Mouse (Mus musculus): Measurements from ENCODE around the gene Fam20b.
"Not testable (repeated sequence)": the region's sequence is repeated elsewhere in the genome, so short reads cannot be mapped to it uniquely, and the experiment has no call there.

Fam20b gene

GRCm38 (mm10) chr1:156672720-156673475, 46.0 kb downstream of the Fam20b start:
- in situ Hi-C loops (cut with MboI, MseI): loop anchor here (5.0 kb wide), 1 partner anchor 36 kb away; no protein-coding TSS in a partner anchor

- in situ Hi-C loops (cut with MboI, MseI): loop anchor here (5.0 kb wide), 1 partner anchor 35 kb away; no protein-coding TSS in a partner anchor
Measured at GRCm38 (mm10) chr1:156671921-156672320, 47.0 kb downstream of the Fam20b start.

GRCm38 (mm10) chr1:156669208-156669983, 49.5 kb downstream of the Fam20b start:
- in situ Hi-C loops (cut with MboI, MseI): no loop called here

GRCm38 (mm10) chr1:156668602-156669001, 50.3 kb downstream of the Fam20b start:
- in situ Hi-C loops (cut with MboI, MseI): no loop called here

- in situ Hi-C loops (cut with MboI, MseI): no loop called here
Measured at GRCm38 (mm10) chr1:156667141-156667926, 51.6 kb downstream of the Fam20b start.

GRCm38 (mm10) chr1:156665777-156666176, 53.1 kb downstream of the Fam20b start:
- in situ Hi-C loops (cut with MboI, MseI): no loop called here

GRCm38 (mm10) chr1:156660660-156661236, 58.1 kb downstream of the Fam20b start:
- in situ Hi-C loops (cut with MboI, MseI): not testable (repeated sequence)

- in situ Hi-C loops (cut with MboI, MseI): loop anchor here (10.0 kb wide), 1 partner anchor 545 kb away; no protein-coding TSS in a partner anchor
Measured at GRCm38 (mm10) chr1:156659906-156660659, 58.8 kb downstream of the Fam20b start.

- in situ Hi-C loops (cut with MboI, MseI): loop anchor here (10.0 kb wide), 1 partner anchor 544 kb away; no protein-coding TSS in a partner anchor
Measured at GRCm38 (mm10) chr1:156658676-156659075, 60.2 kb downstream of the Fam20b start.

GRCm38 (mm10) chr1:156657523-156657922, 61.4 kb downstream of the Fam20b start:
- in situ Hi-C loops (cut with MboI, MseI): loop anchor here (10.0 kb wide), 1 partner anchor 543 kb away; no protein-coding TSS in a partner anchor

- in situ Hi-C loops (cut with MboI, MseI): loop anchor here (10.0 kb wide), 1 partner anchor 540 kb away; no protein-coding TSS in a partner anchor
Measured at GRCm38 (mm10) chr1:156654735-156655530, 64.0 kb downstream of the Fam20b start.

- in situ Hi-C loops (cut with MboI, MseI): loop anchor here (10.0 kb wide), 1 partner anchor 538 kb away; no protein-coding TSS in a partner anchor
Measured at GRCm38 (mm10) chr1:156652189-156652822, 66.6 kb downstream of the Fam20b start.

- in situ Hi-C loops (cut with MboI, MseI): loop anchor here (10.0 kb wide), 1 partner anchor 536 kb away; no protein-coding TSS in a partner anchor
Measured at GRCm38 (mm10) chr1:156650631-156651030, 68.3 kb downstream of the Fam20b start.

- in situ Hi-C loops (cut with MboI, MseI): no loop called here
Measured at GRCm38 (mm10) chr1:156648705-156649104, 70.2 kb downstream of the Fam20b start.

GRCm38 (mm10) chr1:156645971-156646370, 72.9 kb downstream of the Fam20b start:
- in situ Hi-C loops (cut with MboI, MseI): no loop called here

GRCm38 (mm10) chr1:156644780-156645523, 73.9 kb downstream of the Fam20b start:
- in situ Hi-C loops (cut with MboI, MseI): no loop called here

GRCm38 (mm10) chr1:156644061-156644460, 74.8 kb downstream of the Fam20b start:
- in situ Hi-C loops (cut with MboI, MseI): no loop called here

GRCm38 (mm10) chr1:156642813-156643212, 76.1 kb downstream of the Fam20b start:
- in situ Hi-C loops (cut with MboI, MseI): no loop called here
